Mouse (Mus musculus) granulocyte monocyte progenitor cell, adult 5-6 weeks (primary cell): ENCODE measurements around the gene Tiprl. TPM values are rescaled to one million over a fixed set of nuclear protein-coding genes. Genes with fewer than 3 reads are reported as not detected.
A peak's percentile ranks its signal among the peaks of the same experiment; 100 is the strongest.

ENCODE experiments used
- ATAC-seq: replicated peaks from 2 replicates; pipeline ENCODE4 v1.8.0; 2016; ENCODE audit warnings: mild to moderate bottlenecking, moderate TSS enrichment, inconsistent platforms; ENCODE audit not compliant: poor library complexity, severe bottlenecking
- total RNA-seq, 2 experiments: library from RNA; stranded (forward) in 1 of 2; stranded (reverse) in 1 of 2; fragments of 200-712, 200-1000 nt in 1 of 2; fragments of >200 nt in 1 of 2; fragmentation: Nextera tagmentation in 1 of 2; gene quantifications; 2 replicates each; pipeline ENCODE4 v1.2.3; 2014 to 2017

Gene Tiprl
- total RNA-seq, 2 experiments from 2014 or later, result 36.5 to 58.2 TPM

- no peak for ATAC-seq
Observed at GRCm38 (mm10) chr1:165205591-165205990, 31.2 kb downstream of the Tiprl start.

DNA sequence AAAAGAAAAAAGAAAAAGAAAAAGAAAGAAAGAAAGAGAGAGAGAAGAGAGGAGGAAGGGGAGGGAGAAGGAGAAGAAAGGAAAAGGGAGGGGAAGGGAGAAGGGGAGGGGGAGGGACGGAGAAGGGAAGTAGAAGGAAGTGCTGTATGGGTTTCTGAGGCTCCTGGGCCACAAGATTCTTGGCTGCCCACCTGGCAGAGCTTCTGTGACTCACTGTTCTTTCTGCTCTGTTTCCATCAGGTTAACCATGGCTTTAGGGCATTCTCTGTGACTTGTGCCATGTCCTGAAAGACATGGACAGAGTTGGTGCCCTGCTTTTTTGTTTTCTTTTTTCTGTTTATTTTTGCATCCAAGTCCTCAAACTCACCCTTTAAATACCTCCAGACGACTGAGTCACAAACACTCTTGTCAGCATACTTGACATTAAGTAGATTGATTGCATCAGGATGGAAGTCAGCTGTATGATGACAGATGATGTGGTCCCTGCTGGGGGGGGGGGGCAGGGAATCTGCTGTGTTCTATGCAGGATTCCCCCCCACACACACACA is 33.2 kb downstream of the Tiprl start:
- ATAC-seq, result peak; percentile 56

DNA sequence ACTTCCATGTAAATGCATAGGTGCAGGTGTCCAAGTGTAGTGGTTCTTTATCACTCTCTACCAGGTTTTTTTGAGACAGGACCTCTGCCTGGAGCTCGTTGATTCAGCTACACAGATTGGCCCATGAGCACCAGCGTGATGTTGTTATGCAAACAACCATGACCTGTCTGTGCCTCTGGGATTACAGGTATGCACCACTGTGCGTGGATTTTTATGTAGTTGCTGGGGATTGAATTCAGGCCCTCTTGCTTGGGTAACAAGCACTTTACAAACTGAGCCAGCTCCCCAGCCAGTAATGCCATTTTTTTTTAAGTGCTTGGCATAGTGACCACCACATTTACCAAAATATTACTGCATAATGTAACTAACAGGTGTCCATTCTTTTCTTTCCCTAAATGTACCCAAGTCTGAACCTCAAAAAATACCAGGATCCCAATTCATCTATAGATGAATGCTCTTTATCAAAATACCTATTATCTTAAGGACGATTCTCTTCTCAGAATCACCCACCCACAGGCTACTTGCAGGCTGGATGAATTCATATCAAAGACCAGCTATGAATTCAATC is 35.3 kb downstream of the Tiprl start:
- ATAC-seq, result no peak

GRCm38 (mm10) chr1:165200748-165201147 is 36.0 kb downstream of the Tiprl start:
- no peak for ATAC-seq

DNA sequence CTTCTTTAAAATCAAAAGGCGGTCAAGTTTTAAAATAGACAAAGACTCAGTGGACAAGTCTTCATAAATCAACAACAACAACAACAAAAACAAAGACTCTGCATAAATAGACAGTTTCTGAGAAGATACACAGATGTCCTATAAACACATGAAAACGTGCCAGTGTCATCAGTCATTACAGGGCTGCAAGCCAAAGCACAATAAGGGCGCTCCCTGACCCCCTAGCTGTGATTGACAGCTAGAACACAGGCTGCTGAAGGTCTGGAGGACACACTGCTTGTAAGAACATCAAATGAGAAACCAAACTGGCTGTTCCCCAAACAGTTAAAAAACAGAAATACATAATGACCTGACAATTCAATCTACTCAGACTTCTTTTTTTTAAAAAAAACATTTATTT is 37.2 kb downstream of the Tiprl start:
- ATAC-seq, result no peak

GRCm38 (mm10) chr1:165198951-165199350 is 37.8 kb downstream of the Tiprl start:
- ATAC-seq, result no peak

DNA sequence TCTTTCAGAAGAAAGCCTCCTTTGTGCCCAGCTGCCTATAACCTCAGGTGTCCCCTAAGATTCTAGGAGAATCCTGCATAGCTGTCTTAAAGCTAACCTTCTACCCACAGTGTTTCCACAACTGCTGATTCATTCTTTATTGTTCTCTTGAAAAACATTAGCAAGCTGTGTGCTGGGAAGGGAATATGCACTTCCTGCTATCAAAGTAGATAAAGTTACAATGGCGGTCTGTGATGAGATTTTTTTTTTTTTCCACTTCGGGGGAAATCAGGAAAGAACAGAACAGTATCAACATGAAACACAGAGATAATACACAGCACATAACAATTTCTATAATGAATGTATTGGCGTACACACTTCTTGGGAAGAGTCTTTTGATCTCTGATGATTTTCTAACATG is 38.9 kb downstream of the Tiprl start:
- no peak for ATAC-seq

DNA sequence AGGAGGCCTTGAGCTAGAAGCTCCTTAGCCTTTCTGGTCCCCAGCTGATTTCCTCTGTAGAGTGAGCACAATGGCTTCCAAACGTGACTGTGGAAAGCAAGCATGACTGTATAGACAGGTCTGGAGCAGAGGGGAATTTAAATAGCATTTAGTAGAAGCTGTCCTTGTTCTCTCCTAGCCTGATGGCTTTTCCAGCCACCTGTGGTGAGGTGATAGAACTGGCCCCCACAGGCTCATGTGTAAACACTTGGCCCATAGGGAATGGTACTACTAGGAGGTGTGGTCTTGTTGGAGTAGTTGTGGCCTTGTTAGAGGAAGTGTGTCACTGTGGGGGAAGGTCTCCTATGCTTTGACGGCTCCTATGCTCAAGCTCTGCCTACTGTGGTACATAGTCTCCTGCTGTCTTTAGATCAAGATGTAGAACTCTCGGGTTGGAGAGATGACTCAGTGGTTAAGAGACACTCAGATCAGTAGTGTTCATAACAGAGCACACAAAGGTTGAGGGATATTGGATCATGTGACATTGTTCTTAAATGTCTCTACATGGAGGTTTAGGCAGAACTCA is 41.3 kb downstream of the Tiprl start:
- no peak for ATAC-seq

DNA sequence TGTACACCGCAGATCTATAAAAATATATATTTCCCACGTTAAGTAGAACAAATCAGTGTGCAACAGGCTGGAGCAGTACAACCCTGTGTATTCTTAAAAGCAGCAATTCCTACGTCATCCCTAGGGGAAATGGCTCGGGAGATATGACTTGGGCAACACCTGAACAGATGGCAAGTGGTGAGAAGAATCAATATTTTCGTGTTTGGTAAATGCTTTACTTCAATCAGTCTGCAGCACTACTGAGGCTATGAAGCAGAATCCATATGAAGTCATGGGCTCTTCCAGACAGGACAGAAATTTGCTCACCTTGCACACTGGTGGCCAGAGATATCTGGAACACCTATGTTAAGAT is 42.2 kb downstream of the Tiprl start:
- peak; percentile 2; the same call in 1 of the 2 replicates for ATAC-seq

DNA sequence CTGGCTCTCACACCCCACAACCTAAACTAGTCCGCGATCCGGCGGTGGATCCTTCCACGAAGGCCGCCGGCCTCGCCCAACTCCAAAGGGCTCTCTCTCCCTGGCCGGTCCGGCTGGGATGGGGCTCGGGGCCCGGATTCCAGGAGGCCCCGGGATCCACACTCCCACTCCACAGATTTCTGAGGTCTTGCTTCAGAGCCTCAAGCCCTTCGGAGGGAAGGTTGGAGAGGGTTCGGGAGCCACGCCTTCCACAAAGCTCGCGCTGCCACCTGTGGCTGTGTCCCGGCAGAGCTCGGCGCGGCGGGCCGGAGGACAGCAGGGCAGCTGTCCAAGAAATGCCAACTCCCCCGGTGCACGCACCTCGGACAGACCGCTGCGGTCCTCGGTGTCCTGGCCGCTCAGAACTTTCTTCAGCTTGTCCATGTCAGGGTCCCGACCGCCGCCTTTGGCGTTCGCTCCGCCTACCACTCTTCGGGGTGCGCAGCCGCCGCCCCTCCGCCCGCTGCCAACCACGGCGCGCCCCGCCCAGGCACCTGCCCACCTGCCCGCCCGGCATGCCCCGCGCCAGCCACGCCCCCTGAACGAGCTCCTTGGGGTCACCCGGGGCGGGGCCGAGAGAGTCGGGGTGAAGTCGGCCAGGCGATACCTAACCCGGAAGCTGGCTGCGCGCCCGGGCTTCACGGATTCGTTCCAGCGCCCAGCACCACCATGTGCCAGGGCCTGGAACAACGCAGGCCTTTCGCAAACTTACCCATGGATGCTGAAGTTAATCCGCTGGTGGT is 42.7 kb downstream of the Tiprl start, which contains the start of gene Sft2d2:
Gene Sft2d2, minus strand, starts transcription at position 559 of the 782 bp plus-strand sequence.
- ATAC-seq, result peak; percentile 82

DNA sequence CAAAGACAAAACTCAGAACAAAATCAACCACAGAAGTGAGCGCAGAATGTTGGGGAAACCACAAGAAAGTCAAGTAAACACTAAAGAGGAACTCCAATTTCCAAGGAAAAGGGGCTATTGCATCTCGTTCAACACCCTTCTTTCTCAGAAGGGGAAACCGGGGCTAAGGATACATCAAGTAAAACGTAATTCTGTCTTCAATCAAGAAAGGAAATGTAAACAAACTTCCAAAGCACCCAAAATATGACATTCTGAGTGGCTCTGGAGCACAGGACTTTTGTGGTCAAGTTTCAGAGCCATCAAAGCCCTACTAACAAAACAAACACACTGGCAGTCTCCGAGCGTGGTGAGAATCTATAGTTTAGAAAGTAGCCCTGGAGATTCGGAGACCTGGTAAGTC is 43.4 kb downstream of the Tiprl start:
- peak; percentile 26 for ATAC-seq

DNA sequence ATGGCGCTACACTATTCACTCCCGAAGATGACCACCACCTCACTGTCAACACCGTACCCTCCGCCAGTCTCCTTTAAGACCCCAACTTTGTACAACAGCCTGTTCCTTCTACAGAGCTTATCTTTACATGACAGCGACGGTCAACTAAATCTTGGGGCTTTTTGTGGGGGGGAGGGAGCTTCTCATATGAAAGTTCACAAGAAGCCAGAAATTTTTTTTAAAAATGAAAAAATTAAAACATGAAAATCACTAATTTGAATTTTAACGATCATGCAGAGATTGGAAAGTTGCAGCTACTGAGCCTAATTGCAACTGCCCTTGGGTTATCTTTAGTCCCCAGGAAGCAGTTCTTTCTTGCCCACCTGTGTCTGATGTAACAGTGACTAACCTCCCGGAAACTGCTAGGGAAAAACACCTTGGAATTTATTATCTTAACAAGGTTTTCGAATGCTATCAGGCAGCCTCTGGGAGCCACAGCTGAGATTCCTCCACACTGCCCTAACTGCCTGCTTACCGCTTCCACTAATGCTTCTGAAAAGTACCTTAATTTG is 44.0 kb downstream of the Tiprl start:
- ATAC-seq, result no peak

DNA sequence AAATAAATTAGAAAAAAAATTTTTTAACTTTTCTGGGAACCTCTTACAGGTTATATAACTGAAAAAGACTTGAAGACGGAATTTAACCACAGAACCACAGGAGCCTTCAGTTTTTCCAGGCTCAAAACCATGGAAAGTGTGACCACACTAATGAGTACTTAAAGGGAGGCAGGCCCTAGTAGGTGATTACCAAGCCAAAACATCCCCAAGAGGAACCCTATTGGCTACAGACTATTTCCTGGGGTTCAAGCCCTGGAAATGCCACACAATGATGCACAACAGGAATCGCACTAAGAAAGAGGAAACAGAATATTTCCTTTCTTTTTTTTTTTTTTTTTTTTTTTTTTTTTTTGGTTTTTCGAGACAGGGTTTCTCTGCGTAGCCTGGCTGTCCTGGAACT is 44.7 kb downstream of the Tiprl start:
- peak; percentile 57 for ATAC-seq

DNA sequence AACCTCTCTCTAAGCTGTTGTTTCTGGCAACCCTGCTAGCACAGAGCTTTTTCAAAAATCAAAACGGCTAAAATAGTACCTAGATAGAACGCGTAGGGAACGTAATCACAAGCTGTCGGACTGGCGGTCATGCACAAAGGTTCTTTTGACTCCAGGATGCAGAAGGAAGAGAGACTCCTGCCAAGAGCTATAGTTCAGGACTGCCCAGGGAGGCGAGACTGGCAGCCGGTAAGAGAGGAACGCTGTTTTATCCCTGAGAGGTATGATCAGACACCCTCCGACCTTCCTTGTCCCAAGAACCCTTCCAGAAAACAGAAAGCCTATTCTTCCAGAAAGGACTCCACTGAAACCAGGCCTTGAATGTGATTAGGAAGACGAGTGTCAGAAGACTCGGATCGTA is 45.2 kb downstream of the Tiprl start:
- no peak for ATAC-seq

GRCm38 (mm10) chr1:165190571-165191273 is 46.1 kb downstream of the Tiprl start:
- no peak for ATAC-seq

DNA sequence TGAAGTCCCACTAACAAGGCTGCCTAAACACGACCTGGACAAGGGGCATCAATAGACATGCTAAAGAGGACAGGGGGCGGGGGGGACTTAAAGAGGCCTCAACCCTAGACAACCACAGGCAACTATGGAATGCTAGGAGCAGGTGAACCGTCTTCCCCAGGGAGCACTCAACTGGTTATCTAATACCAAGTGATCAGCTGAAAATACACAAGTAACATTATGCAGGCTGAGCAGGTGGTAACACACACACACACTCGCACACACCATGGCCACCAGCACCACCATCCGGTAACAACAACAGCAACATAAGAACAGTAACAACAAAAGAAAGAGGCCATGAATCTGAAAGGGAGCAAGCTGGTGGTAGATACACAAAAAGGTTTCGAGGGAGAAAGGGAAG is 46.7 kb downstream of the Tiprl start:
- ATAC-seq, result no peak

- no peak for ATAC-seq
Observed at GRCm38 (mm10) chr1:165188806-165189580, 47.8 kb downstream of the Tiprl start.

- 0 out of 2 replicates have a peak, but pooled peaks have one; percentile 12 for ATAC-seq
Observed at GRCm38 (mm10) chr1:165187357-165187756, 49.4 kb downstream of the Tiprl start.

DNA sequence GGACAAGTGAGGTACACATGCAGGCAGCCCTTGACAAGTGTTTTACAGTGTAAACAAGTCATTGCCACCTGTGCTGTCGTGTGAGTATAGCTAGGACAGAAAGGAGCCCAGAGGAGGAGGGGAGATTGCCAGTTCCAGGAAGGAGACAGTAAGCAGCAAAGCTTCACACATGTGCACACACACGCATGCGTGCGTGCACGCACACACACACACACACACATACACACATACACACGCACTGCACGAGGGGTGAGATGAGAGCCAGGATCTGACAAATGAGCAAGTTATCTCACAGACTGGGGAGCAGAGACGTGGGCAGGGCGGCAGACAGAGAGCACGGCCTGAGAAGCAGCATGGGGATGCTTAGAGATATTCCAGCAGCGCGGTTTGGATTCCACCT is 50.3 kb downstream of the Tiprl start:
- ATAC-seq, result no peak

DNA sequence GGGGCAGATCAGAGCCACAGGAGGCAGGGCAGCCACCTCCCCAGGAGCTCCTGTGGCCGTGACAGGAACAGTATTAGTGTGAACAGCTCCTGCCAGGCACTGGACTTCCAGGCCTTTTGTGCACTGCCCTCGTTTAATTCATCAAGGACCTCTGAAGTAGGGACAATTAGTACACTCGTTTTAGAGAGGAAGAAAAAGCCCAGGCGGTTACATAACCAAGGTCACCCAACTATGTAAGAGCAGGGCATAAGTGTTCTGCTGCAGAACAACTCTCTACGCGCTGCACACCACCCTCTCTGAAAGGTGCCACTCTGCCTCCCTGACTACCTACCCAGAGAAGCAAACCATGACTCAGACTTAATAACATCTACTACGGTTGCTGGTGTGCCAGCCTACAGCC is 51.7 kb downstream of the Tiprl start:
- ATAC-seq, result no peak
